Mouse (Mus musculus) G1E (cell line): ENCODE data around the gene Tmem132d.

Experiments
- CTCF ChIP-seq: IDR thresholded peaks from 2 replicates; pipeline ENCODE4 v1.5.1; 2012; ENCODE audit warnings: low read depth, low read length, inconsistent platforms, mixed read lengths
- GATA1 ChIP-seq: IDR thresholded peaks from 2 replicates; pipeline ENCODE4 v1.6.1; 2012; ENCODE audit warnings: borderline replicate concordance, low read length, inconsistent platforms, mixed read lengths
- TAL1 ChIP-seq: conservative IDR thresholded peaks from 2 replicates; pipeline ENCODE4 v1.6.1; 2012; ENCODE audit warnings: low read depth, low read length, inconsistent platforms, mixed read lengths

- TF ChIP-seq CTCF (no peak), GATA1 (no peak), TAL1 (no peak)
Measured at GRCm38 (mm10) chr5:128112518-128112917, 320.4 kb downstream of the Tmem132d start.
